Mouse (Mus musculus) hindbrain, embryonic 13.5 days (tissue): Measurements from ENCODE around the gene Nfia. TPM values are rescaled to one million over a fixed set of nuclear protein-coding genes. Genes with fewer than 3 reads are reported as not detected.

Source experiments
- ATAC-seq: fragments of 200-750 bp; cut with Nextera tagmentation; 2 replicates; pipeline ENCODE4 v1.8.0; 2017; ENCODE audit warnings: moderate TSS enrichment; ENCODE audit not compliant: low FRiP score
- H3K27ac ChIP-seq: fragments of 300-500 bp; sonication (generic); 2 replicates; pipeline ENCODE4 v1.5.1; 2015; ENCODE audit warnings: inconsistent platforms, mild to moderate bottlenecking, moderate library complexity
- H3K27me3 ChIP-seq: fragments of 300-500 bp; sonication (generic); 2 replicates; pipeline ENCODE4 v1.6.1; 2015; ENCODE audit warnings: mild to moderate bottlenecking, inconsistent platforms
- H3K36me3 ChIP-seq: fragments of 300-500 bp; sonication (generic); 2 replicates; pipeline ENCODE4 v1.6.1; 2015; ENCODE audit warnings: mild to moderate bottlenecking, inconsistent platforms
- H3K4me1 ChIP-seq: fragments of 300-500 bp; sonication (generic); replicated peaks from 2 replicates; pipeline ENCODE4 v1.6.1; 2015; ENCODE audit warnings: inconsistent platforms
- H3K4me2 ChIP-seq: fragments of 300-500 bp; sonication (generic); 2 replicates; pipeline ENCODE4 v1.6.1; 2015; ENCODE audit warnings: inconsistent platforms, mild to moderate bottlenecking, moderate library complexity
- H3K4me3 ChIP-seq: fragments of 300-500 bp; sonication (generic); 2 replicates; pipeline ENCODE4 v1.5.1; 2015; ENCODE audit warnings: mild to moderate bottlenecking, inconsistent platforms
- H3K9ac ChIP-seq: fragments of 300-500 bp; sonication (generic); 2 replicates; pipeline ENCODE4 v1.6.1; 2015; ENCODE audit warnings: mild to moderate bottlenecking, inconsistent platforms
- H3K9me3 ChIP-seq: fragments of 300-500 bp; sonication (generic); 2 replicates; pipeline ENCODE4 v1.6.1; 2016; ENCODE audit warnings: inconsistent platforms
- WGBS: fragments of 180-500 bp; shearing (Covaris S2); methylation state at CpG from one replicate; pipeline ENCODE4 v1.1.7; 2015; 5-methylcytosine and 5-hydroxymethylcytosine counted together
- polyA plus RNA-seq: library from polyadenylated mRNA; unstranded; fragments of >200 nt; fragmentation: Nextera tagmentation; extraction: Ambion mirVana; gene quantifications from 2 replicates; pipeline ENCODE4 v1.2.1, GENCODE M21; 2015

The Nfia gene
- polyA plus RNA-seq, 1 experiment from 2014 or later, result 53.2 TPM

DNA sequence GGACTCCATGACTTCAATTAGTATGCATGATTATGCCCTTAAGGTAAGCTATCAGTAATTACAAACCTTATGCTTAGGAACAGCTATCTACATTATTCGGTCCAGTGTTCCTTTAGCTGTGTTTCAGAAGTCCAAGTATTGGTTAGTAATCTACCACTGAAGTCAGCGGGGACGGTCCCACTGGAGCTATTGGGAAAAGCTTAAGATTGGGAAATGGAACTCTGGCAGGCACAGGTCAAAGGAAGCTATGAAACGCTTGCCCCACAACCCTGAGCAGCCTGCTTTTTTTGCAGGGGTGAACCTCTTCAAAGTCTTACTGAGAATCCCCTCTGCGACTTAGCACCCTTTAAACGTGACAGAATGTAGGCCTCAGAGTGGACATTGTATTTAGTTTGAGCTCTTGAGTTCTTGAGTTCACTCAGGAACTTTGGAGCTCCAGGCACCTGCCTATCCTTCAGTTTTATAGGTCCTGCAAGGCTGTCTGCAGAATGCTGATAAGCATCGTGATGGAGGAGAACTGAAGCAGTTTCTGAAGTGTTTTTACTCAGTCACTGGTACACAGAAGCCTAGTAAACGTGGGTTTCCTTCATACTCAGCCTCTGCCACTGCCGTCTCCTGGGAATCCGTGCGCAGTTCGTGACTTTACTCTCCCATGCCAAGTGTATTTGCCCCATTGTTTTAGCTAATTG is 127.9 kb downstream of the Nfia start:
- no peaks in the 10 kb centered on the region for H3K27me3 ChIP-seq
- H3K4me3 ChIP-seq, result no peak overlapping the region
- no peaks in the 10 kb centered on the region for H3K9me3 ChIP-seq
- WGBS, result 77% methylated on average over 12 of the region's 12 CpGs
- peaks cover 10% of the 10 kb centered on the region for H3K4me1 ChIP-seq
- no peak for ATAC-seq
- no peak overlapping the region for H3K4me2 ChIP-seq
- no peaks in the 10 kb centered on the region for H3K36me3 ChIP-seq
- H3K27ac ChIP-seq, result 0 out of 2 replicates have a peak overlapping the region, but pooled peaks have one; percentile 14
- no peak overlapping the region for H3K9ac ChIP-seq

DNA sequence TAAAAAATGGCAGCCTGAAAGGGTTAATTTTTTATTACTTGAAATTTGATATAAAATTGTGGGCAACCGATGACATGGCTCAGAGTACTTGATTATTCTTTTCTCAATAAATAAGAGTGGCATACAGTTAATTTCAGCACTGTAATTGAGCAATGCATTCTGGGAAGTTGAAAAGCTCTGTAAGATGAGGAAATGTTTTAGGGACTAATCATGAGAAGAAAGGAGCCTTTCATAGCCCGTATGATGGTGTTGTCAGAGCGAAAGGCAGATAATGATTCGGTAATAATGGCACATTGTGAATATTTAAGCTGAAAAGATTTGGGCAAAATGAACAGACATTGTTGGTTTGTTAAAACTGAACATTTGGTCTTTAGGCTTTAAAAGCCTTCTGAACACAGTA is 133.3 kb downstream of the Nfia start:
- no peak for ATAC-seq
- Histone ChIP-seq H3K27ac (no peak overlapping the region), H3K9me3 (no peaks in the 10 kb centered on the region), H3K9ac (no peak overlapping the region), H3K4me1 (peaks cover 19% of the 10 kb centered on the region), H3K4me3 (no peak overlapping the region), H3K4me2 (no peak overlapping the region), H3K36me3 (no peaks in the 10 kb centered on the region), H3K27me3 (no peaks in the 10 kb centered on the region)
- WGBS, result 64% methylated on average over 4 of the region's 4 CpGs

DNA sequence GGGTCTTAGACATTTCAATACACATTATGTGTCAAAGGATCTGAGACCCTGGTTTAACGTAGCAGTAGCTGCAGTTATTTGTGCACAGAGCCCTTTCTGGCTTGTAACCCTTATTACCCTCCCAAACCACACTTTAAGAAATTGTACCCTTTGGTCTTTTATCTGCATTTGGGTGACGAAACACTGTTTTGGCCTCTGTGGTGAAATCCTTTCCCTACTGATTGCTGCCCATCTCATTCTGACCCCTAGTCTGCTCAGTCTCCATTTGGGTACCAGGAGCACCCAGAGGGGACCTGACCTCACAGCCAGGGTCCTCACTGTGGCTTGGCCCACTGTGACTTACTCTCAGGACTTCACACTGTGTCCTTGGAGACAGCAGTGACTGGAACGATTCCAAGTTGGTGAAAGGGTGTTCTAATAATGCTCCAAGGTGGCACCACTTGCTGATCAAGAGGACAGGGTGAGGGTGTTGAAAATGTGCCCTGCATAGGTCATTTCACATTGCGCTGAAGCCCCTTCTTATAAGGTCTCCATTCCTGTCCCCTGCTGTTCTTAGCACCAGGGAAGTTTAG is 136.1 kb downstream of the Nfia start:
- no peak overlapping the region for H3K4me2 ChIP-seq
- no peak overlapping the region for H3K4me3 ChIP-seq
- no peaks in the 10 kb centered on the region for H3K27me3 ChIP-seq
- H3K9ac ChIP-seq, result no peak overlapping the region
- H3K27ac ChIP-seq, result no peak overlapping the region
- H3K36me3 ChIP-seq, result no peaks in the 10 kb centered on the region
- WGBS, result 76% methylated on average over 4 of the region's 4 CpGs
- ATAC-seq, result 0 out of 2 replicates have a peak, but pooled peaks have one; percentile 16
- peaks cover 29% of the 10 kb centered on the region for H3K4me1 ChIP-seq
- no peaks in the 10 kb centered on the region for H3K9me3 ChIP-seq

DNA sequence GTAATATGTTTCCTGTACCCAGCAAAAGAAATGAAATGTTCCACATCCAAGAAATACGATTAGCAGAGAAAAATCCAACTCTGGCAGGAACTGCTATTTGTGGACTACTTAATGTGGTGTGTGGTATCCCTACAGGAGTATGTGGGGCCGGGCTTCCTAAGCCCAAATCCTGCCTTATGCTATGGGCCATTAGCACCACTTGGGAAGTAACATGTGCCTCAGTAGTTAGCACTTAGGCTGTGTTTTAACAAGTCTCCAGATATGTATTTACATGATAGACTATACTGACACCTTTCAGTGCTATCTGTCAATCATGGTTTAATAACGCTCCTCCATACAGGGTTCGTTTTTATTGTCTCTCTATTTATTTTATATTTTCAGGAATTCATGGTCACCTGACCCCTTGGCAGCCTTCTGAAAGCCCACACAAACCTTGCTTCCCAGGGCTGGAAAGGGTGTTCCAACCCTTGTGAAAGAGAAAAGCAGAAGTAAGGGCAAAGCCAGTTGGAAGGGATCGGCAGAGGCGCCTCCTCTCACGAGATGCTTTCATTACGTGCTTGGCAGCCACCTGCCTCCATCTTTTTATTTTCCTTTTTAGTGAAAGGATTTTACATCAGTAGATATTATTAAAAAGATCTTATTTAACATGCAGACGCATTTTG is 137.7 kb downstream of the Nfia start:
- 0 out of 2 replicates have a peak overlapping the region, but pooled peaks have one; percentile 6 for H3K4me2 ChIP-seq
- peak; percentile 57; the same call in 1 of the 2 replicates for ATAC-seq

DNA sequence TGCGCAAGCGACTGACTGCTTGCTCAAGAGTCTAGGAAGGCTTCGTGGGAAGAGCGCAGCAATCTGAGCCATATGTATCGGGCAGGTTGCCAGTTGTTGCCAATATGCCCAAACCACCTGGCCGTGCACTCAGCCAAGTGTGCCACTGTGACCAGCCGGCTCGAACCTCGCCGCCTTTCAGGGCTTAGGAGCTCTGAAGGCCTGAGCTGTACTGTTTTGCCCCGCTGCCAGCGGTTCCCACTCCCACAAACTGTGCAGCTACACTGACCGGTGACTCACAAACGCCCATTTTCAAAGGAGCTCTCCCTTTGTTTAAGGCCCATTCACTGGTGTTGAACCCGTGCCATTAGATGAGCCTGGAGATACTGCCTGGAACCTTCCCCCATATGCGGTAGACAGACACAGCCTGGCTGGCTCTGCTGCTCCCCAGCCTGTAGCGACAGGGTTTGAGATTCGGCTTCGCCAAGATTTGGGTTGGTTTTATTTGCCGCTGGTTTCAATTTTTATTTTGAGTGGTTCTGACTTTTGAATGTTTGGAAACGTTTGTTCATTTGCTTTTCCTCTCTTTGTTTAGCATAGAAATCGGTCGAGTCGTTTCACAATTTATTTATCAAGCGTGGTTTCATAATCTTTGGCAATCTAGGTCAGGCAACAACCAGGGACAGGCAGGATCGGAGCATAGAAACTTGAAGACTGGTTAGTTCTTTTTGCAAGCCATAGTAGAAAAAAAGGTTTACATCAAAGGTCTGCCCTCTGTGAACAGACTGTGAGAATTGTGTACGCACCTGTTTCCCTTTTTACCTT is 138.4 kb downstream of the Nfia start:
- H3K27me3 ChIP-seq, result no peaks in the 10 kb centered on the region
- no peaks in the 10 kb centered on the region for H3K36me3 ChIP-seq
- no peak overlapping the region for H3K9ac ChIP-seq
- H3K4me2 ChIP-seq, result 0 out of 2 replicates have a peak overlapping the region, but pooled peaks have one; percentile 6
- H3K9me3 ChIP-seq, result no peaks in the 10 kb centered on the region
- WGBS, result 75% methylated on average over 27 of the region's 27 CpGs
- no peak overlapping the region for H3K4me3 ChIP-seq
- peak; percentile 64 for ATAC-seq
- peak overlapping the region; percentile 78 for H3K27ac ChIP-seq
- H3K4me1 ChIP-seq, result peaks cover 36% of the 10 kb centered on the region

More for the DNA sequence above, 137.7 kb downstream of the Nfia start:
- Histone ChIP-seq H3K9ac (no peak overlapping the region), H3K4me1 (peaks cover 36% of the 10 kb centered on the region), H3K36me3 (no peaks in the 10 kb centered on the region), H3K27ac (peak overlapping the region; percentile 78), H3K4me3 (no peak overlapping the region), H3K9me3 (no peaks in the 10 kb centered on the region), H3K27me3 (no peaks in the 10 kb centered on the region)
- 70% methylated on average over 9 of the region's 9 CpGs for WGBS

DNA sequence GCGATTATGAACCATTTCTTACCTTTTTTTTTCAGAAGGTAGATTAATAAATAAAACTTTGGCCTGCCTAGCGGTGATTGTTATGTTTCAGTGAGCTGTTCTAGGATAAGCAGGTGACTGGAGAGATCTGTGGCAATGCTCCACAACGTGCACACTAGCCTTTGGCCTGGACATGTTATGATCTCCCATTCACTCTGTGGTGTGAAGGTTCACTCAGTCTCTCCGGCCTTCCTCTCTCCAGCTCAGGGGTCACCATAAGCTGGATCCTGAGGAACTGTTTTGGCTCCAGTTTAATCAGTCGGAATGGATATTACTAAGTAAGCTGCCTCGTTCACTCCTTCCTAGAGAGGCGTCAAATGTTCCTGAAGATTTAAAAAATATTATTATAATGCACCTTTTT is 139.2 kb downstream of the Nfia start:
- Histone ChIP-seq H3K9ac (no peak overlapping the region), H3K27ac (no peak overlapping the region; the same call in 1 of the 2 replicates), H3K4me2 (no peak overlapping the region), H3K4me3 (no peak overlapping the region), H3K4me1 (peaks cover 36% of the 10 kb centered on the region), H3K9me3 (no peaks in the 10 kb centered on the region), H3K27me3 (no peaks in the 10 kb centered on the region), H3K36me3 (no peaks in the 10 kb centered on the region)
- peak; percentile 30; the same call in 1 of the 2 replicates for ATAC-seq
- 84% methylated on average over 7 of the region's 7 CpGs for WGBS

DNA sequence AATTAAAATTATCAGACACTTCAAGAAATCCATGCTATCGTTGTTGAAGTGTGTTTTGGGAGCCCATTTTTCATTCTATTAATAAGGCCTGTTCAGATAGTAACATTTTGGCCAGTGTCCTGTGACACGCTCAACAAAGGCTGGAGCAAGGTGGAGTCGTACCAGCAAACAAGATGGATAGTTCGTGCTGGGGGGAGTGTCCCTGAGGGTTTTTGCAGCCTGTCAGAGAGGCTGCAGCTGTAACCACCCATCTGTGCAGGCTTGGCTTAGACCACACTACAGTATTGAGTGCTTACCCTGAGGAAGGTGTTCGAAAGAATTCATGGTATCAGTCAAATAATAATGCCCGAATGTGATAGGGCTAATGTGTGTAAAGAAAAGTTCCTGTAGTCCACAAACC is 139.6 kb downstream of the Nfia start:
- H3K9ac ChIP-seq, result no peak overlapping the region
- peaks cover 39% of the 10 kb centered on the region for H3K4me1 ChIP-seq
- no peak overlapping the region for H3K4me3 ChIP-seq
- H3K4me2 ChIP-seq, result no peak overlapping the region
- H3K9me3 ChIP-seq, result no peaks in the 10 kb centered on the region
- peak; percentile 82 for ATAC-seq
- H3K27me3 ChIP-seq, result no peaks in the 10 kb centered on the region
- WGBS, result 46% methylated on average over 6 of the region's 6 CpGs
- H3K27ac ChIP-seq, result no peak overlapping the region
- H3K36me3 ChIP-seq, result no peaks in the 10 kb centered on the region

DNA sequence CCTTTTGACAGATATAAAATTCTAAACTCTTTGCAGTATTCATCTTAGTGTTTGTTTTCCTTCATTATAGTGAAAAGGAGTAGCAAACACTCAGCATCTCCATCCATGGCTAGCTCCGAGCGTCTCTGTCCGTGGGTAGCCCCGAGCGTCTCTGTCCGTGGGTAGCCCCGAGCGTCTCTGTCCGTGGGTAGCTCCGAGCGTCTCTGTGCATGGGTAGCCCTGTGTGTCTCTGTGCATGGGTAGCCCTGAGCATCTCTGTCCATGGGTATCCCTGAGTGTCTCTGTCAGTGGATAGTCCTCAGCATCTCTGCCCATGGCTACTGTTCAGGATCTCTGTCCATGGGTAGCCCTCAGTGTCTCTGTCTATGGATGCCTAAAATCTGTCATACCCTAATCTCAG is 140.0 kb downstream of the Nfia start:
- Histone ChIP-seq H3K4me2 (no peak overlapping the region), H3K9ac (no peak overlapping the region), H3K36me3 (no peaks in the 10 kb centered on the region), H3K27me3 (no peaks in the 10 kb centered on the region), H3K27ac (peak overlapping the region; percentile 65), H3K9me3 (no peaks in the 10 kb centered on the region), H3K4me1 (peaks cover 43% of the 10 kb centered on the region), H3K4me3 (no peak overlapping the region)
- 94% methylated on average over 11 of the region's 11 CpGs for WGBS
- ATAC-seq, result no peak

DNA sequence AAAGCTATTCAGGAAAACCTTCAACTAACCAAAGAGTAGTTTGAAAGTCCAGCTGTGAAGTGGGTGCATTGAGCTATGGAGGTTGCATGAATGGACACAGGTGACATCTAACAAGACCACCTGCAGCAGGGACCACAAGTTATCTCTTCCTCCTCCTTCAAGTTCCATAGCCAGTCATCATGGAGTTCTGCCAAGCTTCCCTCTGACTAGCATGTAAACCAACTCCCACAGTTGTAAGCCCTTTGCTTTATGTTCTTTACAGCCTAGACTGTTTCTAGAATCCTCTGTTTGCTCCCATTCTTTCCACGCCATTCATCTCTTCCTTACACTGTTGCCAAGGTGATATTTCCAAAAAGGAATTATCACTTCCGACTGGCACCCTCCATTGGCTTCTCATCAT is 141.8 kb downstream of the Nfia start:
- no peak overlapping the region for H3K27ac ChIP-seq
- ATAC-seq, result no peak
- no peak overlapping the region for H3K4me3 ChIP-seq
- H3K36me3 ChIP-seq, result no peaks in the 10 kb centered on the region
- H3K9me3 ChIP-seq, result no peaks in the 10 kb centered on the region
- H3K27me3 ChIP-seq, result no peaks in the 10 kb centered on the region
- H3K4me2 ChIP-seq, result no peak overlapping the region
- H3K4me1 ChIP-seq, result peaks cover 48% of the 10 kb centered on the region
- WGBS, result 67% methylated on average over 2 of the region's 2 CpGs
- H3K9ac ChIP-seq, result no peak overlapping the region

DNA sequence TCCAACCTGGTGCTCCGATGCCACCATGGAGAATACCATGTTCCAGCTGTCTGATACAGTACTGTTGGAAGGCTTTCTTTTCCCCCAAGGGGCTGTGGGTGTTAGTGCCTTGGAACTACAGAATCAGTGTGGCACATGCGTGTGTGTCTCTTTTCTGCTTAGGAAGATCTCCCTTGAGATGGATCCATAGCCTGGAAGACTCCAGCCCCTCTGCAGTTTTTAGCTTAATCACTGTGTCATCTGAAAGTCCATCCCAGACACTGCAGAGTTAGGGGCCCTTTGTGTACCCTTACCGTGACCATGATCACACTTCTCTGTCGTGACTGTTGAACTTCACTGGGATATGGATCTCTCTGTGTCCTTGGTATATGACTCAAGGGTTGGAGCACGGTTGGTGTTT is 142.2 kb downstream of the Nfia start:
- Histone ChIP-seq H3K4me1 (peaks cover 49% of the 10 kb centered on the region), H3K27ac (no peak overlapping the region), H3K9me3 (no peaks in the 10 kb centered on the region), H3K4me2 (no peak overlapping the region), H3K9ac (no peak overlapping the region), H3K4me3 (no peak overlapping the region), H3K27me3 (no peaks in the 10 kb centered on the region), H3K36me3 (no peaks in the 10 kb centered on the region)
- ATAC-seq, result no peak
- 92% methylated on average over 5 of the region's 5 CpGs for WGBS

DNA sequence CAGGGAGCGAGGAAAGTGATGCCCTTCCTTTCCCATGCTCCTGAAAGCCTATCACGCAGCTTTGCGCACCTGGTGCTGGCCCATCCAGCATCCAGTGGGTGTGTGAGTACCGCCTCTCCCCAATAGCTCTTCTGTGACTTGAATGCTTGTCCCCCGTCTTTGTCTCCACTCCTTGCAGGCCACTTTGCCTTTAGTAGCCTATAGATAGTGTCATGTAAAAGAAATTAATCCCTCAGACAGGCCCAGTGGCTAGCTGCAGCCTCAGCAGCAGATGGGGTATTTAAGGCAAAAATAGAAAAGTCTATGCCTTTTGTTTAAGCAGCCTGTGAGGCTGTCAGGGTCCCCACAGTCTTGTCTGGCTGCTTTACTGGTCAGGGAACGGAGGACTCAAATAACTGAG is 145.0 kb downstream of the Nfia start:
- Histone ChIP-seq H3K4me3 (no peak overlapping the region), H3K27me3 (no peaks in the 10 kb centered on the region), H3K9me3 (no peaks in the 10 kb centered on the region), H3K4me2 (no peak overlapping the region), H3K36me3 (no peaks in the 10 kb centered on the region), H3K9ac (no peak overlapping the region), H3K27ac (peak overlapping the region; percentile 30), H3K4me1 (peaks cover 45% of the 10 kb centered on the region)
- 41% methylated on average over 6 of the region's 6 CpGs for WGBS
- ATAC-seq, result no peak

DNA sequence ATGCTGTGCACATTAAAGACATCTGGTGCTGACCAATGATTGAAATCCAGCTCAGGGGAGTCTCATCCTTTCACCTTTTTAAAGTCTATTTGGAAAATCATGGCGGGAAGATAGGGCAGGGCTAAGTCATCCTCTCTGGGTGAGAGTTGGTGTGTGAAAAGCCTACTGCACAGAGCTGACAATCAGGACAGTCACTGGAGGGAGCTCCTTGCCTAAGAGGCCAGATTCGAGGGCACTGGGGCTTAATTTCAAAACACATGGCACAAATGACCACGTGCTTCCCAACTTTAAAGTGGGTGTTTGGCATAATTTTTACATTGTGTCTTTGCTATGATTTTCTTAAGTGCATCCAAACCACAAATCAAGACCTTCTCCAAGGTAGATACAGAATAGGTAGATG is 146.1 kb downstream of the Nfia start:
- 66% methylated on average over 3 of the region's 3 CpGs for WGBS
- Histone ChIP-seq H3K9me3 (no peaks in the 10 kb centered on the region), H3K27ac (peak overlapping the region; percentile 53; the same call in 1 of the 2 replicates), H3K36me3 (no peaks in the 10 kb centered on the region), H3K4me1 (peaks cover 43% of the 10 kb centered on the region), H3K4me2 (no peak overlapping the region), H3K27me3 (no peaks in the 10 kb centered on the region), H3K9ac (no peak overlapping the region), H3K4me3 (no peak overlapping the region)
- no peak for ATAC-seq
